Mouse (Mus musculus) megakaryocyte, adult 5-6 weeks (primary cell): ENCODE data around the gene Mgat5. TPM values are rescaled to one million over a fixed set of nuclear protein-coding genes. Genes with fewer than 3 reads are reported as not detected.

Experiments
- ATAC-seq: 2 replicates; pipeline ENCODE4 v1.8.0; 2016; ENCODE audit warnings: mild to moderate bottlenecking, inconsistent platforms; ENCODE audit not compliant: poor library complexity, severe bottlenecking
- total RNA-seq, 2 experiments: library from RNA; stranded (forward) in 1 of 2; stranded (reverse) in 1 of 2; fragments of 153-499, 151-499 nt in 1 of 2; fragments of 221-1000, 200-1000 nt in 1 of 2; gene quantifications; 2 replicates each; pipeline versions ENCODE4 v1.2.3 to v1.2.4; 2015 to 2017

Gene Mgat5
- total RNA-seq, 2 experiments from 2014 or later, result 14.4 to 15.9 TPM

DNA sequence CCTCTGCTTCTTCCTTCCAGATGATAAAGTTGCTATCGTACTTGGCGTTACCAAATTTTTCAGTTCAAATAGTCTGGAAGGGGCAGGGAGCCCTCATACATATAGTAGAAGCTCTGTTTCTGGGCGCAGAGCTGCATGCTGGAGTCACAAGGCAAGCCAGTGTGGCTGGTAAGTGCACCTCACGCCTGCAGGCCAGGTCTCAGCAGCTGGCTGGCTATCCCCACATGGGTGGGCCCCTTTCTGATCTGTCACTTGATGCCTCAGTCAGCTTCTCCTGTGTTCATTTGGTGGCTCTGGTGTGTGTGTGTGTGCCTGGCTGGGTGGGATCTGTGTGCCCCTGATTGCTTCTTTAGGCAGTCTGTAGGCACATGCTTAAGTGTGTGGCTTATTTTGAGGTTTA, 12.8 kb downstream of the Mgat5 start:
- no peak for ATAC-seq

GRCm38 (mm10) chr1:127218182-127218581, 13.4 kb downstream of the Mgat5 start:
- ATAC-seq, result no peak

- ATAC-seq, result peak; percentile 36
Measured at GRCm38 (mm10) chr1:127219161-127219560, 14.3 kb downstream of the Mgat5 start.

GRCm38 (mm10) chr1:127219621-127220020, 14.8 kb downstream of the Mgat5 start:
- no peak for ATAC-seq

DNA sequence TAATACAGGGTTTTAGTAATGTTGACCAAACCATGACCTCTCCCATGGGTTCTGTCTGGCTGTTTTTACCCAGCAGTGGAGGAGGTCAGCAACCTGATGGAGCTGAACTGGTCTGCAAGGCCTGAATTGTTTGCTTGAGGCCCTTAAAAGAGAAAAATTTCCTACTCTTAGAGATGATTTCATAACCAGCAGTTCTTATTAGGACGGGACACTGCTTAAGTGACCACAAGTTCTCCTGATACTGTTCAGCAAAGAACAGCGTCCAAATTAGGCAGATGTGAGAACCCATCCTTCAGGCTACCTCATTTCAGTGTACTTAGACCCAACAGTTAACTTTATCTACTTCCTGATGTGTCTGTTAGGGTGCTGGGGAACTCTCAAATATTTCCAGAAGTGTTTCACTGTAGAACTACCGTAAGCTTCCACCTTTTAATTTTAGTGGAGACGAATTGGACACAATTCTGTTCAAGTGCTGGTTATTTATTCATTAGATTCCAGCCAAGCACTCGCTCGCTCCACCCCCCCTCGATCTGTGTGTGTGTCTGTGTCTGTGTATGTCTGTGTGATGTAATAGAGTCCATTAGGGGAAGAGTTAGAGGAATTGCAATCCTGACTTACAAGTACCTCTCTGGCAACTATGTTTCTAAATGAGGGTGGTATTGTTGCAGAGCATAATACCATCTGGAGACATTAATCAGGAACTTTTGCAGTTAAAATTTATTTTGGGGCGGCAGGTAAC, 17.4 kb downstream of the Mgat5 start:
- ATAC-seq, result peak; percentile 43

DNA sequence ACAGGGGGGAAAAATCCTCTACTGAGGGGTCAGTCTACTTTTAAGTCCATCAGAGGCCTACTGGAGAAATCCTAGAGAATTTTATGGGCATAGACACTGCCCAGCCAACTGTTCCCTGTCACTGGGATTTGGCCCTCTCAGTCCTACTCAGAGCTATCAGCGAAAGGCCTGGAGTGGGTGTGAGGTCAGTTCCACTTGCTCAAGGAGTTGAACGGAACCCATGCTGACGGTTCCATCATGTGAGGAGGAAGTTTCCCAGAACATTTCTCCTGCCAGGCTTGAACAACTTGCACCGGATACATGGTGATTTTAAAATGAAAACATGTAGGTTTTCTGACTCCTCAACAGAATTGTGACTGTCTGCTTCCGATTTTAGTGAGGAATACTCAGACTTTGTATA, 20.2 kb downstream of the Mgat5 start:
- ATAC-seq, result peak; percentile 49; the same call in 1 of the 2 replicates

- ATAC-seq, result no peak
Measured at GRCm38 (mm10) chr1:127229011-127229410, 24.2 kb downstream of the Mgat5 start.

DNA sequence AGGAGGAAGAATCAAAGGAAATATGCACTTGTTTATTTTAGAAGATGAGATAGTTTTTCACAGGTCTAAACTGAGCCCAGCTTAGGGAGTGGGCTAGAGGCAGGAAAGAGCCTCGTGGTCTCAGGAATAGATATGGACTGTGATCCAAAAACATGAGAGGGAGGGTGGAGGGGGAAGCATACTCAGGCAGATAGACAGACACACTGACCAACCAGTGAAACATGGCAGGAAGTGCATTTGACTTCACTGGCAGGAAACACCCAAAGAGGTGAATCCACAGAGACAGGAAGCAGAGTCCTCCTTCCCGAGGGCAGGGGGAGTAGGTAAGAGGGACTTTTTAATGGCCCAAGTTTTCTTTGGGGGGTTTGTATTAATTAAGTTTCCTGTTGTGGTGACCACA, 25.7 kb downstream of the Mgat5 start:
- ATAC-seq, result peak; percentile 78

GRCm38 (mm10) chr1:127233191-127233651, 28.4 kb downstream of the Mgat5 start:
- peak; percentile 21; the same call in 1 of the 2 replicates for ATAC-seq

GRCm38 (mm10) chr1:127235157-127235556, 30.3 kb downstream of the Mgat5 start:
- no peak for ATAC-seq

GRCm38 (mm10) chr1:127236396-127236795, 31.6 kb downstream of the Mgat5 start:
- no peak for ATAC-seq

- 0 out of 2 replicates have a peak, but pooled peaks have one; percentile 12 for ATAC-seq
Measured at GRCm38 (mm10) chr1:127238871-127239314, 34.1 kb downstream of the Mgat5 start.

DNA sequence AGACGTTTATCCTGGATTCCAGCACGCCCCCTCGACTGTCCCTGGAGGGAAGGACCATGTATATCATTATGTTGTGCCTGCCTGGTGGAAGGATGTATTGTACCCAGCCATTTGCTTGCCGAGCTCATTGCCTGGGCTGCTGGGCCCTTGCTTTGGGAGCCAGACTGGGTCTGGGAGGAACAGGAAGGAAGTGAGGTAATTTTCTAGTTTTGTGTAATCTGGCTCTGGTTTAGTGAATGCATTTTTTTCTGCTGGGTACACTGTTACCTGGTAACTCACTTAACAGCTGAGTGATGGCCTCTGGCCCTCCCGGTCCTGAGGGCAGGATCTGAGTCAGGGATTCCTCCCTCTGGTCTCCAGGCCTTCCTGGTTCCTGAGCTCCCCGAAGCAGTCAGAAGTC, 35.1 kb downstream of the Mgat5 start:
- ATAC-seq, result peak; percentile 51

DNA sequence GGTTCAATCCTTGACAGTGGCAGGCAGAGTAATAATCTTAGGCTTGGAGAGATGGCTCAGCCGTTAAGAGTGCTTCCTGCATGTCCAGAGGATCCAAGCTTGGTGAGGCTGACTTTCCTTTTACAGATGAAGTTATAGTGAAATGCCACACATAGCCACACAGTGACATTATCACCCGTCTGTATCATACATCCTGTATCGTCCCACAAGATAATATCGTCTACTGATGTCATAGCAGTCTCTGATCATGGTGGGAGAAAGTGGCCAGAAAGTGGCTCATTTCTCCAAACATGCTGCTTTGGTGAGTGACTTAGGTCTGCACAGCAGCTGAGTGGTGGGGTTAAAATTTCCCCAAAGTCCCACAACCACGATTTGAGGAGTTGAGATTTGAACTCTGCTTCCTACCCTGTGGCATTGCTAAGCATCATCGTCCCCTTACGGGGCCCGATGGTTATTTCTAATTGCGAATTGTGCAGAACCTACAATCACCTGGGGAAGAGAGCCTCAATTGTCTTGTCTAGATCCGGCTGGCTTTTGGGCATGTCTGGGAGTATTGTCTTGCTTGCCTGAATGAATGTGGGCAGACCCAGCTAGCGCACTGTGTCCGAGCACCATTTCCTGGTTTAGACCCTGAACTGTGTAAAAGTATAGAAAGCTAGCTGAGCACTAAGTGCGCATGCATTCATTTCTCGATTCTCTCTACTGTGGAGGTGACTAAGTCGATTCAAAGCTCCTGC, 37.5 kb downstream of the Mgat5 start:
- ATAC-seq, result peak; percentile 49

DNA sequence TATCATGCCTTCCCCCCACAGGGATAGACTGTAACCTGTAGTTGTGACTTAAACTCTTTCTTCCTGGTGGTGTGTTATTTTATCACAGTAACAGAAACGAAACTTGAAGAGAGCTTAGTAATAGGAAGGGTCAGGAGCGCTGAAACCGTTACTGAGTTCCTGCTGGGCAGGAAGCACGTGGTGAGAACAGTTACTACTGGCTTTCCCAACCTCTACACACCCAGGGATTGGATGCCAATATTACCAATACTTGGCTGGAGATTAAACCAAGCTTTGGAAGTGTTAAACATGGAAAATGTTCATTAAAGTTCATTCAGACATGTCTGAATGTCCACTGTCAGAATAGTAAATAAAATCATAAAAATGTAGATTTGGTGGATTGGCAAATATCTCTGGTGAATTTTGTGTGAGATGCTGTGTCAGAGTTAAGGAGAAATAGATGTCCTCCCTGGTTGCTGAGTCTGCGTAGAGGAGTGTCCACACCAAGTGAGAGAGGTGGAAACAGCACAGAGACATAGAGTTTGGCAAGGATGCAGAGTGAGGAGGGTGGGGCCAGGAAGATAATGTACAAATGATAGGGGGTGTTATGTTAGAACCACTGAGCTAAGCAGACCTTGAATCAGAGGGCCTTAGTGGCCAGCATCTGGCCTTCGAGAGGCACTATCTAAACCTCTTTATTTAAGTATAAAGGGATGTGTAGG, 38.2 kb downstream of the Mgat5 start:
- ATAC-seq, result peak; percentile 70

DNA sequence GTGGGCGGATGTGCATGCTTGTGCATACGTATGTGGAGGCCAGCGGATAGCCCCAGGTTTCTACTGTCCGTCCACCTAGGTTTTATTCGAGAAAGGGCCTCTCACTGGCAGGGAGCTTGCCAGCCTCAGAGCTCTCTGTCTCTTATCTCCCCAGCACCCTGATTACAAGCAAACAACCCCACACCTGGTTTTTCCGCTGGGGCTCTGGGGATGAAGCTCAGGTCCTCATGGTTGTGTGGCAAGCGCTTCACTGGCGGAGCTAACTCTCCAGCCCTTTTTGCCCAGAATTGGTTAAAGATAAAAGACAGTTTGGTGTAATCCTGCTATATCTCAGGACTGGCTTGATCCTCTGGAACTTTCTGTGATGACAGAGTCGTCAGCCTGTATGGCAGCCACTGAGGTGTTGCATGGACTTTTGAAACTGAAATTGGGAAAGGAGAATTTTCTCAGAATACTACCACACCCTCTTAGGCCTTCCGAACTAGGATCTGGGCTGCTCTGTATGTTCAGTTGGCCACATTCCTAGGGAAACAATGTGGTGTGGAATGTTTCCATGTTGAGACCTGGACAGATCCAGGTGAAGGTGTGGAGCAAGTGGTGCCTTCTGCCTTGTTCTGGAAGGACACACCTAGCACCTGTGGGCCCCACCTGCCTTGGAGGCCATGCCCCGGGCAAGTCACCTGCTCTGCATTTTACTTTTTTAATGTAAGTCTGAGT, 39.4 kb downstream of the Mgat5 start:
- ATAC-seq, result no peak

DNA sequence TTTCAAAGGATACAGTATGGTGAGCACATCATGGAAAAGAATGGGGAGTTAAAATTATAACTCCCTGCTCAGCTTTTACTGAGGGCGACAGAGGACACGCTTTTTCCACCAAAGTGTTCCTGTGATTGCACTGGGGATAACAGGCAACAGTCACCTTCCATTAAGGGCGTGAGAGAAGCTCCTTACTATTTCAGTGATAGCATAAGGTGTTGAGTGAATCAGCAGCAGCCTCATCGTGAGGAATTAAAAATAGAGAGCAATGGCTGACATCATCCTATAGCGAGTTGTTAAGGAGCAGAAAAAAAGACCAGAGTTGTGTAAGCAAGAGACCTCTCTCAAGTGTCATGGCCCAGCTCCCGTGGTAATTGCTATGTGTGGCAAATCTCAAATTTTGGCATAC, 41.3 kb downstream of the Mgat5 start:
- ATAC-seq, result no peak

DNA sequence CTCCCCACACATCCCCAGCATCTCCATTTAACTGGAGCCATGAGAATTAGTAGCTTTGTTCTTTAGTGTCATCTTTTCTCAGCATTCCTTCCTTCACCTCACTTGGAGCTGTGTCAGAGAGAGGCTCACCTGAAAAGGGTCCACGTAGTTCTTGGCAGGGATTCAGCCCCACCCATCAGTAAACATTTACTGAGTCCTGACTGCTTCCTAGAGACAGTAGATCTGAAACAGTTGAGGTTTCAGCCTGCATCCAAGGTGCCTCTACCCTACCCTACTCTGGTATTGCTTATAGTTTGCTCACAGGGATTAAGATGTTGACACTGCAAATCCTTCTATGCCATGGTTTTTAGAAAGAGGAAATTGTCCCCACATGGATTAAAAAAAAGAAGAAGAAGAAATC, 43.6 kb downstream of the Mgat5 start:
- ATAC-seq, result peak; percentile 34; the same call in 1 of the 2 replicates

GRCm38 (mm10) chr1:127249621-127250020, 44.8 kb downstream of the Mgat5 start:
- no peak for ATAC-seq

- no peak for ATAC-seq
Measured at GRCm38 (mm10) chr1:127250313-127250712, 45.5 kb downstream of the Mgat5 start.

DNA sequence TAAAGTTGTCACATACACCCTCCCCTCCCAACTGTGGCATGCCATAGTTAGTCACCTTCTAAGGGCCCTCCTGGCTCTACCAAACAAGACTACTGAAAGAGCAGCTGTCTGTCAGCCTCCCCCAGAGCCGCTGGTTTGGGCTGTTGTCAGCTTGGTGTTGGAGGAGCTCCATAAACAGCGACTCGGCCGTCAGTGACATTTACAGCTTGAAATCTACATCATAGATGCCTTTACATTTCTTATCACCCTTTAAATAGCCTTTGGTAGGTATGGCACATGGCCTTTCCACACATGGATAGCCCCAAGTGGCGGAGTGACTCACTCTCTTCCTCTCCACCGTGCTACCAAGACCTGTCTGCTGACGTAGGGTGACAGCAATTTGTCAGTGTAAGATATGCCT, 46.9 kb downstream of the Mgat5 start:
- ATAC-seq, result no peak
